Mouse (Mus musculus) layer of hippocampus, postnatal 14 days (tissue): ENCODE measurements around the gene Arhgap9. TPM values are rescaled to one million over a fixed set of nuclear protein-coding genes. Genes with fewer than 3 reads are reported as not detected.

Experiments used
- DNase-seq, 2 experiments: peaks; one replicate each; pipeline ENCODE4 v3.0.0; 2021 to 2022; ENCODE audit warnings: low spot score in 2 of 2, mixed read lengths in 1 of 2
- total RNA-seq, 2 experiments: library from RNA; stranded (reverse); gene quantifications; 2 replicates each; pipeline ENCODE4 v1.2.3; 2021

The Arhgap9 gene
- total RNA-seq, 2 experiments from 2014 or later = 0.99 to 1.1 TPM

DNA sequence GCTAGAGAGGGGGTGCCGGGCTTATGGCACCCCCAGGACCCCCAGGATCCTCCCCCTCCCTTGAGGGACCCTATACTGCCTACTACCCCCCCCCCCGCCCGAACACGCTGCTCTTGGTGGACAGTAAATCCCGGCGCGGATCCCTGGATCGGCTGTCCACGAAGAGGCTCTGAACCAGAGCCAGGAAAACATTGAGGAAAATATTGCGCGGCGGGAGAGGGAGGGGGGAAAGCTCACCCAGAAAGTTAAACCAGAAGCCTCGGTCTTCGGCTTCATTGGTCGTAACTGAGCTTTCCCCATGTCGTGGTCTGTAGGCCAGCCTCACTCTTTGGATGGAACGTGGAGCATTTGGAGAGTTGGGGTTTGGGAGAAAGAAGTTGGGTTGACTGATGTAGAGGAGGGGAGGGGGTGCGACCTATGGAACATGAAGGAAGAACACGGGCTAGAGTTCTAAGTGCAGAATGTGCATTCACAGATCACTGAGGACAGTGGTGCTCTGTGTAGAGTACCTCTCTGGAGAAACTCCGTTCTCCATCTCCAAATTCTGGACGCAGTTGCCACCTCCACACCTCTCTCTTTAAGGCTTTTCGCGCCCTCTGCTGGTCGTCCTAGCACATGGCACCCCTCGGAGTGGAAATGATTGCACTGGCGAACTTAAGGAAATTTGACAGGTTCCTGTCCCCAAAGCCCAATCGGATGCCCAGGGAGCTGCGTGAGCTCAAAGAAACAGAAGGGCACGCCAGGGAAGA, 20.3 kb downstream of the Arhgap9 start, which contains the start of gene Gli1:
Gene Gli1 (minus strand): TSS at position 84 of the 749 bp plus-strand sequence.
- peak; percentile 66 to 77 for DNase-seq

DNA sequence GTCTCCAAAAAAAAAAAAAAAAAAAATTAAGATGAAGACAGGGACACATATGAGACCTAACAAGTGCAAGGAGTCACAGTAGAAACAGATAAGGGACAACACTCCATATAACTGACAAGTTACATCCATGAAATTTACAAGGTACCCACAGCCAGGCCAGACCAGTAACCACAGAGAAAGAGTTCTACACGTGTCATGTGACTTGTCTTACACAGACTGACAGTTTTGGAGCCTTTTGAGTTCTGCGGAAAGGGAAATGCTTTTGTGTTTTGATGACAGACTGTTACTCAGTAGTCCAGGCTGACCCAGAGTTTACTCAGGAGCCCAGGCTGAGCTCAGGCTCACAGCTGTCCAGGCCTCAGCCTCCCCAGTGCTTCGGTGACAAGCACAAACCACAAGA, 21.3 kb downstream of the Arhgap9 start:
- DNase-seq = no peak

DNA sequence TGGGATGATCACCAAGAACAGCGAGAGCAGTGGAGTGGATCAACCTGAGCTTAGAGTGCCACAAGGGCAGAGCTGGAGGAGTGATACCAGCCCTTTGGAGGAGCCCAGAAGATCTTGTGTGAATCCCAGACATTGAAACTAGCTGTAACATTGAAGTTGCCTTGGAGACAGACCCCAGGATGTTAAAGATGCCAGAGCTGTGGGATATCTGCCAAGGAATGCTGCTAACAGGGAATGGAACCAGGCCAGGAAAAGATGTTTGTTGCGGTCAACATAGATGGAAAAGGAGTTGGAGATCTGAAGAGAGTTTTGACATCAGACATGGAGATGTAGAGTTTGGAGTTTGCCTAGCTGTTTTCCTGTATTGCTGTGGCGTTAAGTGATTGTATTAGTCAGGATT, 24.4 kb downstream of the Arhgap9 start:
- DNase-seq = no peak

DNA sequence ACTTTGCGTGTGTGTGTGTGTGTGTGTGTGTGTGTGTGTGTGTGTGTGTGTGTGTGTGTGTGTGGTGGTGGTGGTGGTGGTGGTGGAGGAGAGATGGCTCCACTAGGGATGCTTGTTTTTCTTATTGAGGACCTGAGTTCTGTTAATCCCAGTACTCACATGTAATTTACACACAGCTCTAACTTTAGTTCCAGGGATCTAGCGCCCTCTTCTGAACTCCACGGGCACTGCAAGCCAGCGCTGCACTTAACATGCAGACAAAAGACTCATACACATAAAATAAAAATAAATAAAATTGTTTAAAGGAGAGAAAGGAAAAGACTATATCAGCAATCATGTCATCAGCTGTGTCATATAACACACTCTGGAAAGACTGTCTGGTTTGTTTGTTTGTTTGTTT, 27.2 kb downstream of the Arhgap9 start:
- DNase-seq = no peak

DNA sequence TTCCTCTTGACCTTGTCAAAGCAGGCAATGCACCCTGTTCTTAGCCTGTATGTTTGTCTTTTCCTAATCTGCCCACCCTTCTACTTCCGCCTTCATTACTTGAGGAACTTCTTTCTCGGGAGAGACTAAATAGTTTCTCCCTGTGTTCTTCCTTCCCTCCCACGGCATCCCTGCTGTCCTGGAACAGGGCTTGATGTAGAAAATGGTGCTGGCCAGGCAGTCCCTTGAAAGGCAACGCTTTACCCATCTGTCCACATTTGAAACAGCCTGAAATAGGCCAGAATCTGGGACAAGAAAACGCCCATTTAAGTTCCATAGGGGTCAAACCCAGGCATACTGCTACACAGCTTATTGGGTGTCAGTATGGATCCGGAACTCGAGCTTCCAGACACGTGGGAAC, 28.0 kb downstream of the Arhgap9 start:
- DNase-seq = no peak

DNA sequence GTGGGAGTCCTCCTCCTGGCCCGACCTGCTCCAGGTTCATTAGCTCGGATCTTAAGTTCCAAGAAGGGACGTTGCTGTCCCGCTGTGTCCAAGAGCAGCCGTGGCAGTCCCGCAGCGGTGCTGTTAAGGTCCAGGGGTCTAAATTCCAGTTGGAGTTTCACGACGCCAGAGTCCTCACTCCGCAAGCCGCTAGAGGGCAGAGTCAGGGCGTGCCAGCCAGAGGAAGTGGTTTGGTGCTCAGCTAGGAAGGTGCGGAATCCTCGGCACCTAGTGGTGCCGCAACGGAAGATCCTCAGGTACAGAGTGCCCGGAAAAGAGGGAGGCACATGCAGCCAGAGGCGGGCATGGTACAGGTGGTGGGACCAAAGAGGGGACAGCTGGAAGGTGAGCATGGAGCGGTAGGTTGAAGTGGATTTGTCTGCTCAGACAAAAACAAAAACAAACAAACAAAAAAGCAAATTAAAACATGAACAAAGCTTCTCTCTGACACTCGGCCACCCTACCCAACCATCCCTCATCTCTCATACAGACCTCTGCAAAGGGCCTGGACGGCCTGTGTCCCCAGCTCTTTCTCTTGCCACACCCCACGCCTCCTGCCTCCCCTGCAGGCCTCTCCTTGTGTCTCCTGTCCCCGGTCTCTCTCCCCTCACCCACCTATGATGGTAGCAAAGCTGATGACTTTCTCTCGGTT, 29.0 kb downstream of the Arhgap9 start:
- DNase-seq = peak; percentile 46 to 66

DNA sequence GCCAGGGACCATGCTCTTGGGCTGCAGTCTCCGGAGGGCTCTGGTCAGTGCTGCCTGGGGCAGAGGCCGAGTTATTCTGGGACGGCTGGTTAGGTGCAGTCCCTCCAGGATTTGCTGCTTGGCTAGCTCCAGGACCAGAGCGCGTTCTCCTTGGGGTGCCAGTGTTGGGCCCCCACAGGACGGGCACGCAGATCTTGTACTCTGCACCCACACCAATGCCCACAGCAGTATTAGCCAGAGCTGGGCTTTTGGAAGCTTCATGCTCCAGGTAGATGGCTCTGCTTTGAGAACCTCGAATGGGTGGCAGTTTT, 29.5 kb downstream of the Arhgap9 start:
- no peak for DNase-seq

DNA sequence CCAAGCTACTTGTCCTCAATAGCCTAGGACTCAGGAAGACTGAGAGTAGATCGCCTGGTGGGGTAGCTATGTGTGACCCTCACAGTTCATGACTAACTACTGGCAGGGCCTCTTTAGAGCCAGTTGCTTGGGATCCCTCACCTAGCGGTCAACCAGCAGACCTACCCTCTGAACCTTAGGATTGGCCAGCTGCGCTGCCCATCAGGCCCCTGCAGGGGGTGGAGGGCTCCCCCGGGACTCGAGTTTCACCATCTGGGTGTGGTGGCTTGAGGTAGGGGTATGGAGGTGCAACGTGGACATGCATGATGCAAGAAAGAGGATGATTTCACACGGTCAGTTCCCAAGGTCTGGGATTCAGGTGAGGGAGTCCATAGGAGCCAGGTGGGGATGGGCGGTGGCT, 30.0 kb downstream of the Arhgap9 start:
- no peak for DNase-seq

DNA sequence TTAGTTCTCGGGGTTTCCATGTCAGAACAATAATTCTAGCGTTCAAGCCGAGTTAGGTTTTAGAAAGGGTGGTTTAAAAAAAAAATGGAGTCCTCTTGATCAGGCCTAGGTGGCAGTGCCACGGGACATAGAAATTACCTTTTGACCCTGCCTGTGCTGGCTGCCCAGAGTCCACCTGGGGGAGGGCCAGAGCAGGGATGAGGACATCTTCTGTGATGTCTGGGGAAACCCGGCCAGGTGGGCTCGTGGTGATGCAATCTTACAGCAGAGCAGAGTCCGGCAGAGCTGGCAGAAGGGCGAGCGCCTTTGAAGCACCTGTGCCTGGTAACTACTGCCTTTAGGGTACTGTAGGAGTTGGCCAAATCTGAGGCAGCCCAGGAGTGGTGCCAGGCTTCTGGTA, 30.4 kb downstream of the Arhgap9 start:
- no peak for DNase-seq

DNA sequence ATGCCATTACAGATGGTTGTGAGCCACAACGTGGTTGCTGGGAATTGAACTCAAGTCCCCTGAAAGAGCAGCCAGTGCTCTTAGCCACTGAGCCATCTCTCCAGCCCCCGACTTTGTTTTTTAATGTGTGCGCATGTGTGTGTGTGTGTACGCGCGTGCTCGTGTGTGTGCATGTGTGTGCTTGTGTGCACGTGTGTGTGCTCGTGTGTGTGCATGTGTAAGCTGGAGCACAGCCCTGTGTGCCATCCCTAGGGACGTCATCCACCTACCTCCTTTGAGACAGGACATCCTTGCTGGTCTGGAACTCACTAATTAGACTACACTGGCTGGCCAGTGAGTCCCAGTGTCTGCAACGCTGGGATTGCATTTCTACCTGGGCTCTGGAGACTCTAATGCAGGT, 31.0 kb downstream of the Arhgap9 start:
- no peak for DNase-seq

DNA sequence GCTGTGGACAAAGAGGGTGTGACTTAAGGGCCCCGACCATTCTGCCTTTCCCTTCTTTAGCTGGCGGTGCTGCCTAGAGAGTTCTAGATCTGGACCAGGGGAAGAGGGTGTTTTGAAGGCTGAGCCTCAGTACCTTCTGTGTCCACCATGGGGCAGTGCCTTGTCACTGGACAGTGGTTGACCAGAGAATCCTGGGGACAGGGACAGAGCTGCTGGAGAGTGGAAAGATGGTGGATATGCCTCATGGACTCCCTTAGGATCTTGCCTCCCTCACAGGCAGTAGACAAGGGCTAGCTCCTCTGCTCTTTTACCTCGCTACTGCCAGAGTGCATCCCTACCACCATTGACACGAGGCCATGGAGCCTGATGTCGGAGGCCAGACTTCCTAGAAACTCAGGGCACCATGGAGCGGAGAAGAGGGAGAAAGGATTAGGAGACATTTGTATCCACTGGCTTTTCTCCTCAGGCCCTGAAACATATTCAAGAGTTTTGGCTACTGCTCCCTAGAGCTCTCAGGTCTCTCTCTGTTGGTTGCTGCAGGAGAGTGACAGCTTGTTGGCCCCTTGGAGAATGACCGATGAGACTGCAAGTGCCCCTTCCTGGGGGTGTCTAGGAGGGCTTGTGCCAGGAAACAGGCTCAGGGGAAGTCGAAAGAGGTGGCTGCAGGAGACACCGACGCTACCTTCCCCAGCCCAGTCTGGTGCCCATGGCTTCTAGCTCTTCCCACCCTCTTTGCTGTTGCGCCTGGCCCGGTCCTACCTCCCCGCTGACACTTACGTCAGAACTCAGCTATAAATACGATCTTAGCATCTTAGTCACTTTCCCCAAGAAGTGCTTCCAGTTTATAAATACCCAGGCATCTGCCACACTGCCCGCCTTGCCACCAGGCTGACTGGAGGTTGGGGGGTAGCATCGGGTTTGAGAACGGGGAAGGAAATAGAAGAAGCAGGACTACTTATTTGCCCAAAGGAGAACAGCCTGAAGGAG, 32.4 kb downstream of the Arhgap9 start, which contains the start of gene Inhbe:
Gene Inhbe (minus strand): TSS at position 503 of the 987 bp plus-strand sequence.
- peak in 1 of 2 experiments; percentile 37 for DNase-seq

DNA sequence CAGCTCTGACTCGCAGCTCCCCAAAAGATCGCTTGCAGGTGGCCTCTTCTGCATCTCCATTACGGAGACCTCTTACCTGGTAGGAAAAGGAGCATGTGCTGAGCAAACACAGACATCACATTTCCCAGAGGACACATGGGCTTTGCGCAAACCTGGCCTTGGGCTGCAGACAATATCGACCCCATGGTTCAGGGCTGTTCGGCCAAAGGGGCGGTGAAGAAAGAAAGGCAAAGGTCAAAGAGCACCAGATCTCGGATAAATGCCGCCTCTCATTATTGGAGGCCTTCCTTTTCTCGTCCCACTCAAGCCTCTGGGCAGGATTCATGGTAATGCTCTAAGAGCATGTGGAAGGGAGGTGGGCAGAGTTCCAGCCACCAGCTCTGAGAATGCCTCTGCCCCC, 33.6 kb downstream of the Arhgap9 start:
- DNase-seq = no peak

DNA sequence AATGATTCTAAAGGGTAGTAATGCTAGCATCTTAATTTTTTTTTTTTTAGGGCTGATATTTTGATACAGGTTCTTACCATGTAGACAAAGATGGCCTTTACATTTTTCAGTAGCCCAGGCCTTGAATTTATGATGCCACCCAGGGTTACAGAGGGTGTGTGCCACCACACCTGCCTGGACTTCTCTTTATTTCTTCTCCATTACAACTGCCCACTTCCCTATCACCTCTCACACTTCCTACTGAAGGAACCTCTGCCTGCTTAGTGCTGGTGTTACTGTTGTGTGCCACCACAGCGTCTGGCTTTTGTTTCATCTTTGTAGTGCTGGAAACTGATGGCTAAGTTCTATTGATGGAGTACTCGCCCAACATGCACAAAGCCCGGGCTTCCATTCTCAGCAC, 39.0 kb downstream of the Arhgap9 start:
- DNase-seq = no peak

DNA sequence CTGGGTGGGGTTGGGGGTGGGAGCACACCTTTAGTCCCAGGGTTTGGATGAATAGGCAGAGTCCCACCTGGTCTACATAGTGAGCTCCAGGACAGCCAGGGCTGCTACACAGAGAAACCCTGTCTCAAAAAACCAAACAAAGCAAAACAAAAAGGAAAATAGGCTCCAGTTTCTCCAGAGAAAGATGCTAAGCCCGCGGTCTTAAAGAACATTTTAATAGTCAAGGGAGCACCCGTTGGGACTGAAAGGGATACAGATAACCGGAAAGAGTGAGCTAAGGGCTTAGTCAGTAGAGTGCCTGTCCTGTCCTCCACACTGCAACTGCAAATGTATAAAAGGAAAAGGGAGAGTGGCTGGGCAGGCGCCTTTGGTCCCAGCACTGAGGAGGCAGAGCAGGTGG, 45.4 kb downstream of the Arhgap9 start:
- no peak for DNase-seq

DNA sequence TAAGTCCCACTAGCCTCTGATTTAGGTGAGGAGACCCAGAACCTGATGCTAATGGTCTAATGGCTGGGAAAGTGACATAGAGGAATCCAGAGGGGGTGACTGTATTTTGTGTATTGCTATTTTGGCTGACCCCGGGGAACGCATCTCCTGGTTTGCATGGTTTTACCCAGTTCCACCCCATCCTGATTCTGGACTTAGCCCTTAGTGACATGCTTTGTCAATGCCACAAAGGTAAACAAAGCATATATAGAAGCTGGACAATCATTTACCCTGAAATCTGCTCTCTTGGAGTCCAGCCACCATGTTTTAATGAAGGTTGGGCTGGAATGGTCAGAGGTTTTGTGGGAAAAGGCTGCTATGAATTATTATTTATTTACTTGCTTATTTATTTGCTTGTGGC, 46.5 kb downstream of the Arhgap9 start:
- DNase-seq = no peak

DNA sequence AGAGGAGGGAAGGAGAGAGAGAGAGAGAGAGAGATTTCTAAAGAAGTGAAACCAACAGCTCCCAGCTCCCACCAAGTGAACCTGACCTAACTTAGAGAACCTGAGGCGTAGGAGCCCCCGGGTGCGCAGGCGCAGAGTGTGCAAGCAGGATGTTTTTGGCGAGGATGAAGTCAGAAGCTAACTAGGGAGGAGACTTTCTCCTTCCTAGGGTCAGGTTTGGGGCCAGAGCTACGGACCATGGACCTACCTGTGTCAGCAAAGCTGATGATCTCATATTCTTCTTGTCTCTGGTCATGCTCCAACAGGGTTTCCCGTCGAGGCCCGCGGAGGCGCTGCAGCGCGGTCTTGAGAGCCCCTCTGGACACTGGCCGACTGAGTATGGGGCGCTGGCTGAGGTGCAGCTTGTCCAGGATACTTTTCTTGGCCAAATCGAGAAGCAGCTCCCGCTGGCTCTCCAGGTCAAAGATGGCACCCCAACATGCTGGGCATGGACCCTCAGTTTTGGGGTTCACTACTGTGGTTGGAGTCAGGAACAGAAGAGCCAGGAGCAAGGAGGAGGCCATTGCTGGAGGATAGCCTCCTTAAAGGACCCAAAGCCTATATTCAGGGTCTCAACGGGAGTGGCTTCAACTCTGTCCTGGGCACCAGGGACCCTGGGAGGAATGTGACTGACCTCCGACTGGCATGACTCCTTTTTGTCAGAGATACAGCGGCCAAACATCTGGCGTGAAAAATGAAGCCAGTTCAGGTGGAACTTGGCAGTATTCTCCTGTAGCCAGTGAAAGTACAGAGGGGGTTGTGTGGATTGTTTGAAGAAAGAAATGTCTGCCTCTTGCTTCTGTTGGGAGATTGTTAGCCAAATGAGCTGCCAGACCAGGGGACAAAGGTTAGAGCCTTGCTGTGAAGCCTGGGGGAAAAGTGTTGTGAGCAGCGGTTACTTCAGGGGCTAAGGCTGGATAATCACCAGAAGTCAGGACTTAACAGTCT, 48.4 kb downstream of the Arhgap9 start, which contains the start of gene Inhbc:
Gene Inhbc (minus strand): TSS at position 598 of the 987 bp plus-strand sequence.
- DNase-seq = no peak

DNA sequence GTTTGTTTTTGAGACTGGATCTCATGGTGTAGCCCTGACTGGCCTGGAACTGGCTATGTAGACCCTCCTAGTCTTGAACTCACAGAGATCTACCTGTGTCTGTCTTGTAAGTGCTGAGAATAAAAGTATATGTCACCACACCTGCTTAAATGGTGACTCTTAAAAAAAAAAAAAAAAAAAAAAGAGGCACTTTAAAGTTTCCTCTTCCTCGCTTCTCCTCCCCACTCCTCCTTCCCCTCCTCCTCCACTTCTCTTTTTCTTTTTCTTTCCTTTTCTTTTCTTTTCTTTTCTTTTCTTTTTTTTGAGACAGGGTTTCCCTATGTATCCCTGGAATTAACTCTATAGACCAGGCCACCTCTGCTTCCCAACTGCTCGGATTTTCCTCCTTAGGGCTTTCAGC, 49.3 kb downstream of the Arhgap9 start:
- no peak for DNase-seq

DNA sequence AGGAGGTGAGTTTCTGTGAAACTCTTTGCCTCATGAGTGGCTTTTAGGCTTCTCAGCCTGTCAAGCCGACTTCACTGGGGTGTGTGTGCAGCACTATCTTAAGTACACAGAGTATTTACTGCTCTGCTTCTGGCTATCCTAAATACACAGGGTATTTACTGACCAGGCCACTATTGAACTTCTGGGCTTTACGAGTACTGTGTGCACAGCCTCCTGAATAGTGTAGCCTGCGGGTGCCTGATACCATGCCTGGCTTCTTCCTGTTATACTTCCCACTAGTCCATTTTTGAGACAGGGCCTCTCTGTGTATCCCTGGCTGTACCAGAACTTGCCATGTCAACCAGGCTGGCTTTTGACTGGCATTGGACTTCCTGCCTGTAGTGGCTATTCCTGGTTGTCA, 55.9 kb downstream of the Arhgap9 start:
- no peak for DNase-seq
